Mouse (Mus musculus) forebrain, postnatal 0 days (tissue): ENCODE measurements around the gene Lima1. TPM values are rescaled to one million over a fixed set of nuclear protein-coding genes. Genes with fewer than 3 reads are reported as not detected.
A peak's percentile ranks its signal among the peaks of the same experiment; 100 is the strongest.
"Not testable (repeated sequence)": the region's sequence is repeated elsewhere in the genome, so short reads cannot be mapped to it uniquely, and the experiment has no call there.

ENCODE experiments used
- ATAC-seq: fragments of 200-750 bp; cut with Nextera tagmentation; 2 replicates; pipeline ENCODE4 v1.8.0; 2017; ENCODE audit warnings: mild to moderate bottlenecking, moderate library complexity
- DNase-seq: peaks from one replicate; pipeline ENCODE4 v3.0.0-alpha.2; 2015
- H3K27ac ChIP-seq: fragments of 300-500 bp; sonication (generic); 2 replicates; pipeline ENCODE4 v1.5.1; 2014; ENCODE audit warnings: low read depth, mild to moderate bottlenecking, antibody characterized with exemption, low read length, moderate library complexity, mixed read lengths
- H3K27me3 ChIP-seq: fragments of 300-500 bp; sonication (generic); 2 replicates; pipeline ENCODE4 v1.6.1; 2014; ENCODE audit warnings: mild to moderate bottlenecking, low read length, mixed read lengths; ENCODE audit not compliant: insufficient read depth
- H3K36me3 ChIP-seq: fragments of 300-500 bp; sonication (generic); 2 replicates; pipeline ENCODE4 v1.6.1; 2014; ENCODE audit warnings: mild to moderate bottlenecking, moderate library complexity; ENCODE audit not compliant: insufficient read depth
- H3K4me1 ChIP-seq: fragments of 300-500 bp; sonication (generic); 2 replicates; pipeline ENCODE4 v1.6.1; 2014; ENCODE audit warnings: antibody characterized with exemption; ENCODE audit not compliant: insufficient read depth
- H3K4me2 ChIP-seq: fragments of 300-500 bp; sonication (generic); 2 replicates; pipeline ENCODE4 v1.6.1; 2014; ENCODE audit warnings: low read depth, mild to moderate bottlenecking, moderate library complexity
- H3K4me3 ChIP-seq: fragments of 300-500 bp; sonication (generic); 2 replicates; pipeline ENCODE4 v1.5.1; 2014; ENCODE audit warnings: low read depth, low read length, mixed read lengths
- H3K9ac ChIP-seq: fragments of 300-500 bp; sonication (generic); 2 replicates; pipeline ENCODE4 v1.6.1; 2014; ENCODE audit warnings: mild to moderate bottlenecking
- H3K9me3 ChIP-seq: fragments of 300-500 bp; sonication (generic); 2 replicates; pipeline ENCODE4 v1.6.1; 2016; ENCODE audit warnings: low read length
- CTCF ChIP-seq: sonication (generic); IDR thresholded peaks from 2 replicates; pipeline ENCODE4 v1.5.1; 2016; ENCODE audit warnings: antibody characterized with exemption, control low read depth, low read depth
- WGBS: fragments of 180-500 bp; shearing (Covaris S2); extraction: QIAGEN DNeasy Blood & Tissue Kit; methylation state at CpG from one replicate; pipeline ENCODE4 v1.1.7; 2014; 5-methylcytosine and 5-hydroxymethylcytosine counted together
- polyA plus RNA-seq: library from polyadenylated mRNA; unstranded; fragments of >200 nt; fragmentation: Nextera tagmentation; extraction: Ambion mirVana; gene quantifications from 2 replicates; pipeline ENCODE4 v1.2.1, GENCODE M21; 2015
- total RNA-seq: library from RNA; depleted of rRNA; stranded (reverse); fragments of >200 nt; gene quantifications from 2 replicates; pipeline ENCODE4 v1.2.3, GENCODE M21; 2014

Gene Lima1
- total and polyA plus RNA-seq, 2 experiments from 2014 or later = 9.7 to 11.8 TPM

GRCm38 (mm10) chr15:99890412-99891236, 15.4 kb upstream of the Lima1 start:
- DNase-seq = no peak
- Histone ChIP-seq H3K9ac (no peak overlapping the region), H3K27me3 (no peaks in the 10 kb centered on the region), H3K4me1 (no peaks in the 10 kb centered on the region), H3K36me3 (no peaks in the 10 kb centered on the region), H3K4me2 (no peak overlapping the region), H3K9me3 (no peaks in the 10 kb centered on the region), H3K4me3 (no peak overlapping the region), H3K27ac (no peak overlapping the region)
- 63% methylated on average over 19 of the region's 19 CpGs for whole genome bisulfite sequencing
- TF ChIP-seq CTCF = no peak
- ATAC-seq = no peak

- no peak overlapping the region for H3K4me2 ChIP-seq
- 21% methylated on average over 8 of the region's 8 CpGs for whole genome bisulfite sequencing
- H3K4me3 ChIP-seq = no peak overlapping the region
- TF ChIP-seq CTCF = no peak
- H3K36me3 ChIP-seq = no peaks in the 10 kb centered on the region
- H3K4me1 ChIP-seq = no peaks in the 10 kb centered on the region
- ATAC-seq = no peak
- DNase-seq = no peak
- no peaks in the 10 kb centered on the region for H3K9me3 ChIP-seq
- no peak overlapping the region for H3K27ac ChIP-seq
- H3K9ac ChIP-seq = no peak overlapping the region
- H3K27me3 ChIP-seq = no peaks in the 10 kb centered on the region
These were observed 14.1 kb upstream of the Lima1 start for GRCm38 (mm10) chr15:99889275-99889874.

- H3K4me1 ChIP-seq, H3K9me3 ChIP-seq, H3K4me2 ChIP-seq, DNase-seq, H3K4me3 ChIP-seq, H3K27me3 ChIP-seq, ATAC-seq, H3K27ac ChIP-seq, H3K36me3 ChIP-seq, H3K9ac ChIP-seq: not testable (repeated sequence)
- 99% methylated on average over 2 of the region's 2 CpGs for WGBS
These were observed 11.9 kb upstream of the Lima1 start for GRCm38 (mm10) chr15:99887130-99887529.

GRCm38 (mm10) chr15:99884038-99884437, 8.8 kb upstream of the Lima1 start:
- Histone ChIP-seq H3K9ac (no peak overlapping the region), H3K9me3 (no peaks in the 10 kb centered on the region), H3K36me3 (no peaks in the 10 kb centered on the region), H3K4me3 (no peak overlapping the region), H3K27ac (no peak overlapping the region), H3K27me3 (no peaks in the 10 kb centered on the region), H3K4me2 (no peak overlapping the region), H3K4me1 (no peaks in the 10 kb centered on the region)
- no peak for ATAC-seq
- no peak for DNase-seq
- WGBS = 93% methylated on average over 12 of the region's 12 CpGs
- no peak for TF ChIP-seq CTCF

GRCm38 (mm10) chr15:99878541-99878940, 3.3 kb upstream of the Lima1 start:
- ATAC-seq (no peak), DNase-seq (no peak)
- no peak overlapping the region for H3K9ac ChIP-seq
- no peaks in the 10 kb centered on the region for H3K36me3 ChIP-seq
- H3K4me1 ChIP-seq = peaks cover 7% of the 10 kb centered on the region
- no peak for TF ChIP-seq CTCF
- H3K27me3 ChIP-seq = no peaks in the 10 kb centered on the region
- no peaks in the 10 kb centered on the region for H3K9me3 ChIP-seq
- H3K4me3 ChIP-seq = no peak overlapping the region
- H3K4me2 ChIP-seq = no peak overlapping the region
- no peak overlapping the region for H3K27ac ChIP-seq
- 90% methylated on average over 5 of the region's 5 CpGs for WGBS

GRCm38 (mm10) chr15:99874612-99875333, 483 bp downstream of the Lima1 start:
- H3K4me1 ChIP-seq = peaks cover 7% of the 10 kb centered on the region
- peak overlapping the region; percentile 73 for H3K9ac ChIP-seq
- DNase-seq (peak; percentile 33), ATAC-seq (peak; percentile 71)
- no peaks in the 10 kb centered on the region for H3K9me3 ChIP-seq
- H3K27me3 ChIP-seq = no peaks in the 10 kb centered on the region
- no peak for TF ChIP-seq CTCF
- 2% methylated on average over 26 of the region's 30 CpGs for WGBS
- no peaks in the 10 kb centered on the region for H3K36me3 ChIP-seq
- H3K4me3 ChIP-seq = peak overlapping the region; percentile 93
- 0 out of 2 replicates have a peak overlapping the region, but pooled peaks have one; percentile 21 for H3K27ac ChIP-seq
- H3K4me2 ChIP-seq = peak overlapping the region; percentile 88

- no peak for TF ChIP-seq CTCF
- Histone ChIP-seq H3K9ac (no peak overlapping the region), H3K27ac (no peak overlapping the region), H3K4me3 (no peak overlapping the region), H3K4me1 (peaks cover 7% of the 10 kb centered on the region), H3K27me3 (no peaks in the 10 kb centered on the region), H3K9me3 (no peaks in the 10 kb centered on the region), H3K4me2 (no peak overlapping the region), H3K36me3 (no peaks in the 10 kb centered on the region)
- no peak for ATAC-seq
- WGBS = 45% methylated on average over 3 of the region's 3 CpGs
- DNase-seq = no peak
These were observed 2.7 kb downstream of the Lima1 start for GRCm38 (mm10) chr15:99872543-99872942.
